22 mouse cellular contexts compared by ENCODE assay signal in the genomic region with DNA sequence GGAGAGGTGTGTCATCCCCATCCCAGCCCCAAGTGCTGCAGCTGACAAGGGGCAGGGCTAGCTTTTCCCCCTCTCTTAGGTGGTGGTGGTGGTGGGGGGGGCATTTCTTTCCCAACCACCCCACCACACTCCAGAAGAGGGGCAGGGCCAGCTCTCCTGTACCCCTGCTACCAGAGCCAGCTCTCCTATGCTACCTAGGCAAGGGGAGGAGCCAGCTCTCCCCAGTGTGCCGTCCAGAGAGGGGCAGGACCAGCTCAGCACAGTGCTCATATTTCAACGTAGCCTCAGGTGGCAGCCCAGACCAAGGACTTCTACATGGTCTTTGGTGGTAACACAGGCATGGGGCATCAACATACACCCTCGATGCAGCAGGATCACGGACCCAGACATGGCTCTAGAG. TPM values are rescaled to one million over a fixed set of nuclear protein-coding genes. Genes with fewer than 3 reads are reported as not detected.
DNase-seq lines count a peak whose midpoint lies in the region; ATAC-seq and TF ChIP-seq lines count a peak whose summit lies in the region.
"Had no signal": no experiment of that assay in that cellular context is flagged by ENCODE, and none has a peak within 500 bp of the region (broad histone marks: within the 10 kb centered on the region; RNA-seq: fewer than 3 reads in every experiment).

No protein-coding gene starts in this region.

- no peaks in the 10 kb centered on the region for H3K27me3 ChIP-seq in forebrain, embryonic 16.5 days (replicated peaks; ENCODE audit: control insufficient read depth, insufficient read depth, low read length)
- peaks cover 20% of the 10 kb centered on the region for H3K27me3 ChIP-seq in forebrain, embryonic 12.5 days
- no peaks in the 10 kb centered on the region for H3K27me3 ChIP-seq in kidney, postnatal 0 days (ENCODE audit: insufficient read depth, low read length)
- no peaks in the 10 kb centered on the region for H3K27me3 ChIP-seq in stomach, embryonic 16.5 days (ENCODE audit: control insufficient read depth, insufficient read depth, low read length)
- no peaks in the 10 kb centered on the region for H3K27me3 ChIP-seq in stomach, postnatal 0 days (ENCODE audit: control insufficient read depth, insufficient read depth, low read length)
- H3K27me3 ChIP-seq: embryonic facial prominence, embryonic 15.5 days; forebrain, embryonic 15.5 days; stomach, embryonic 15.5 days had no signal

- peaks cover 10% of the 10 kb centered on the region for H3K4me1 ChIP-seq in forebrain, embryonic 16.5 days (replicated peaks; ENCODE audit: control insufficient read depth, insufficient read depth, low read length)
- peaks cover 28% of the 10 kb centered on the region for H3K4me1 ChIP-seq in forebrain, embryonic 12.5 days
- peaks cover 3% of the 10 kb centered on the region; the same call in 1 of the 2 replicates for H3K4me1 ChIP-seq in kidney, postnatal 0 days (replicated peaks; ENCODE audit: insufficient read depth, low read length)
- 0 out of 2 replicates have a peak, but pooled peaks cover 12% of the 10 kb centered on the region for H3K4me1 ChIP-seq in stomach, embryonic 16.5 days (ENCODE audit: control insufficient read depth, insufficient read depth, low read length)
- no peaks in the 10 kb centered on the region for H3K4me1 ChIP-seq in stomach, postnatal 0 days (replicated peaks; ENCODE audit: control insufficient read depth, insufficient read depth)

- no peak overlapping the region for H3K4me3 ChIP-seq in forebrain, embryonic 16.5 days (replicated peaks; ENCODE audit: low read length)
- no peak overlapping the region for H3K4me3 ChIP-seq in forebrain, embryonic 12.5 days (replicated peaks)
- no peak overlapping the region for H3K4me3 ChIP-seq in kidney, postnatal 0 days (replicated peaks; ENCODE audit: low read depth, low read length)
- H3K4me3 ChIP-seq in stomach, embryonic 16.5 days (replicated peaks; ENCODE audit: low read length), result no peak overlapping the region
- no peak overlapping the region for H3K4me3 ChIP-seq in stomach, postnatal 0 days (ENCODE audit: low read depth, low read length)
- H3K4me3 ChIP-seq: embryonic facial prominence, embryonic 15.5 days; forebrain, embryonic 15.5 days; stomach, embryonic 15.5 days had no signal

- no peak for DNase-seq in kidney, postnatal 0 days (ENCODE audit: low spot score)
- DNase-seq in kidney, postnatal 14 days, result no peak
- DNase-seq in stomach, postnatal 0 days (ENCODE audit: low spot score), result no peak
- no peak for DNase-seq in cerebellum, postnatal 10 days
- no peak for DNase-seq in testis, postnatal 10 days (ENCODE audit: low spot score)
- DNase-seq: adrenal gland, postnatal 36 days; cerebellum, postnatal 25 days; heart, adult 18-20 months; heart, postnatal 10 days; kidney, postnatal 36 days; lung, postnatal 4 days; right cerebral cortex, adult 18-20 months; thymus, postnatal 4 days had no signal

- H3K27ac ChIP-seq in forebrain, embryonic 16.5 days (ENCODE audit: low read length), result no peak overlapping the region
- H3K27ac ChIP-seq in forebrain, embryonic 12.5 days, result no peak overlapping the region
- no peak overlapping the region for H3K27ac ChIP-seq in kidney, postnatal 0 days
- no peak overlapping the region for H3K27ac ChIP-seq in stomach, embryonic 16.5 days (ENCODE audit: low read length)
- no peak overlapping the region for H3K27ac ChIP-seq in stomach, postnatal 0 days (replicated peaks)
- H3K27ac ChIP-seq: embryonic facial prominence, embryonic 15.5 days; forebrain, embryonic 15.5 days; stomach, embryonic 15.5 days had no signal

- no peaks in the 10 kb centered on the region for H3K9me3 ChIP-seq in forebrain, embryonic 16.5 days (ENCODE audit: control insufficient read depth, low read length)
- no peaks in the 10 kb centered on the region for H3K9me3 ChIP-seq in forebrain, embryonic 12.5 days
- no peaks in the 10 kb centered on the region for H3K9me3 ChIP-seq in kidney, postnatal 0 days (replicated peaks; ENCODE audit: low read length)
- no peaks in the 10 kb centered on the region for H3K9me3 ChIP-seq in stomach, embryonic 16.5 days (replicated peaks; ENCODE audit: control insufficient read depth, low read length)
- H3K9me3 ChIP-seq in stomach, postnatal 0 days (ENCODE audit: control insufficient read depth, low read length), result no peaks in the 10 kb centered on the region
- H3K9me3 ChIP-seq: embryonic facial prominence, embryonic 15.5 days; forebrain, embryonic 15.5 days; stomach, embryonic 15.5 days had no signal

- no peak overlapping the region for H3K4me2 ChIP-seq in forebrain, embryonic 16.5 days (ENCODE audit: low read length)
- H3K4me2 ChIP-seq in forebrain, embryonic 12.5 days, result no peak overlapping the region
- no peak overlapping the region for H3K4me2 ChIP-seq in kidney, postnatal 0 days (ENCODE audit: low read length)
- no peak overlapping the region for H3K4me2 ChIP-seq in stomach, embryonic 16.5 days (ENCODE audit: low read depth, low read length)
- H3K4me2 ChIP-seq in stomach, postnatal 0 days (replicated peaks; ENCODE audit: low read depth), result no peak overlapping the region
- H3K4me2 ChIP-seq: embryonic facial prominence, embryonic 15.5 days; forebrain, embryonic 15.5 days; liver, embryonic 11.5 days; stomach, embryonic 15.5 days had no signal

- H3K9ac ChIP-seq in forebrain, embryonic 16.5 days (replicated peaks; ENCODE audit: low read depth, low read length), result no peak overlapping the region
- H3K9ac ChIP-seq in forebrain, embryonic 12.5 days, result no peak overlapping the region
- no peak overlapping the region for H3K9ac ChIP-seq in kidney, postnatal 0 days (ENCODE audit: low read depth, low read length)
- H3K9ac ChIP-seq in stomach, embryonic 16.5 days (ENCODE audit: low read length), result no peak overlapping the region
- no peak overlapping the region for H3K9ac ChIP-seq in stomach, postnatal 0 days (ENCODE audit: low read length)
- H3K9ac ChIP-seq: embryonic facial prominence, embryonic 15.5 days; forebrain, embryonic 15.5 days; stomach, embryonic 15.5 days had no signal

- 68% methylated on average over 4 of the region's 4 CpGs for WGBS in forebrain, embryonic 16.5 days
- WGBS in forebrain, embryonic 12.5 days, result 65% methylated on average over 4 of the region's 4 CpGs
- WGBS in kidney, postnatal 0 days, result 45% methylated on average over 4 of the region's 4 CpGs
- 58% methylated on average over 4 of the region's 4 CpGs for WGBS in stomach, embryonic 16.5 days
- WGBS in stomach, postnatal 0 days, result 59% methylated on average over 3 of the region's 4 CpGs

- no peak for TF ChIP-seq CTCF in kidney, postnatal 0 days (IDR thresholded peaks at IDR 0.05; ENCODE audit: low read depth)
- TF ChIP-seq CTCF in stomach, postnatal 0 days (IDR thresholded peaks at IDR 0.05; ENCODE audit: low read depth), result no peak

- no peak for TF ChIP-seq EP300 in stomach, postnatal 0 days (optimal IDR thresholded peaks at IDR 0.05)

- ATAC-seq in forebrain, embryonic 16.5 days, result 0 out of 2 replicates have a peak, but pooled peaks have one; percentile 17
- ATAC-seq in forebrain, embryonic 12.5 days (ENCODE audit: low FRiP score), result no peak
- peak; percentile 61 for ATAC-seq in kidney, postnatal 0 days (replicated peaks; ENCODE audit: low FRiP score, low read depth)
- peak; percentile 30; the same call in 1 of the 2 replicates for ATAC-seq in stomach, embryonic 16.5 days (ENCODE audit: insufficient read depth, low FRiP score)
- no peak for ATAC-seq in stomach, postnatal 0 days (ENCODE audit: low FRiP score, low TSS enrichment)
- ATAC-seq: activated CD4-positive, CD25-positive, alpha-beta regulatory T cell, adult 4 months; forebrain, embryonic 15.5 days; inflammation-experienced regulatory T-cells, adult 6 months had no signal

- H3K36me3 ChIP-seq in forebrain, embryonic 16.5 days (ENCODE audit: control insufficient read depth, insufficient read depth), result no peaks in the 10 kb centered on the region
- peaks cover 1% of the 10 kb centered on the region; the same call in 1 of the 2 replicates for H3K36me3 ChIP-seq in forebrain, embryonic 12.5 days (replicated peaks)
- H3K36me3 ChIP-seq in kidney, postnatal 0 days (ENCODE audit: insufficient read depth, low read length), result no peaks in the 10 kb centered on the region
- H3K36me3 ChIP-seq in stomach, embryonic 16.5 days (ENCODE audit: control insufficient read depth, insufficient read depth, low read length), result no peaks in the 10 kb centered on the region
- H3K36me3 ChIP-seq in stomach, postnatal 0 days (ENCODE audit: control insufficient read depth, insufficient read depth, low read length), result no peaks in the 10 kb centered on the region
- H3K36me3 ChIP-seq: embryonic facial prominence, embryonic 15.5 days; forebrain, embryonic 15.5 days; stomach, embryonic 15.5 days had no signal

RNA-seq across cellular contexts. Expression of a gene that starts 50.0 kb away (rescaled TPM):
- 18.1 and 19.1 TPM in 2 replicates for polyA plus RNA-seq in forebrain, embryonic 16.5 days (2015; fragmentation: Nextera tagmentation; extraction: Ambion mirVana)
- 13.0 and 13.6 TPM in 2 replicates for polyA plus RNA-seq in forebrain, embryonic 12.5 days (2016; fragmentation: Nextera tagmentation; extraction: Ambion mirVana)
- 3.4 and 3.5 TPM in 2 replicates for polyA plus RNA-seq in kidney, postnatal 0 days (2015; fragmentation: Nextera tagmentation; extraction: Ambion mirVana)
- 2.3 and 2.4 TPM in 2 replicates for polyA plus RNA-seq in stomach, embryonic 16.5 days (2015; fragmentation: Nextera tagmentation; extraction: Ambion mirVana)
- 0.70 and 1.1 TPM in 2 replicates for polyA plus RNA-seq in stomach, postnatal 0 days (2015; fragmentation: Nextera tagmentation; extraction: Ambion mirVana)

Comparison
In these comparisons a context has a peak if more than half of its experiments do, and no peak if none do; other contexts are left out.
1. ATAC-seq: peak in forebrain, embryonic 16.5 days (single experiment), kidney, postnatal 0 days (single experiment) and stomach, embryonic 16.5 days (single experiment); none in forebrain, embryonic 12.5 days (single experiment) and stomach, postnatal 0 days (single experiment).